Mouse (Mus musculus): Measurements from ENCODE around the gene Oit3. TPM values are rescaled to one million over a fixed set of nuclear protein-coding genes. Genes with fewer than 3 reads are reported as not detected.
"Not testable (repeated sequence)": the region's sequence is repeated elsewhere in the genome, so short reads cannot be mapped to it uniquely, and the experiment has no call there.

Oit3 gene
- polyA plus RNA-seq, 1 experiment, result 0.26 TPM

DNA sequence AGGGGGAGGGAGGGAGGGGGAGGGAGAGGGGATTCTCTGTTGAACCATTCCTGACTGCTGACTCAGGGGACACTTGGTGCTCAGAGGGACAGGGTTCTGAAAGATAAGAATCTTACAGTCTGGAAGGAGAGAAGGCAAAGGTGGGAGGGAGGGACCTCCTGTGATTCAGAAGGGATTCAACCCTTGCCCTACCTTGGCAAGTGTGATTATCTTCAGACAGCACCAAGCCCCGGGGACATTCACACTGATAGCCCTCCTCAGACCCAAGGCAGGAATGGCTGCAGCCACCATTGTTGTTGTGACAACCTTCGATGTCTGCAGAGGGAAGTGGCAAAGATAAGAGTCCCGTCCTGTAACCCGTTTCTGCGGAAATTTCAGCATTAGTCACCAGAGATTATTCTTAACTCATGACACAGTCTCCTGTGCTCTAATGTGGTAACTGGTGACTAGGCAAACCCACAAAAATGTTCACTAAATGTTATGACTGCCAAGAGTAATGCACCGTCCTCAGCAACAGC lies 10.8 kb downstream of the Oit3 start:
- peak in 1 of 2 experiments; percentile 31 for DNase-seq (ENCODE audit: extremely low spot score in 1 of 2, low spot score in 1 of 2)

DNA sequence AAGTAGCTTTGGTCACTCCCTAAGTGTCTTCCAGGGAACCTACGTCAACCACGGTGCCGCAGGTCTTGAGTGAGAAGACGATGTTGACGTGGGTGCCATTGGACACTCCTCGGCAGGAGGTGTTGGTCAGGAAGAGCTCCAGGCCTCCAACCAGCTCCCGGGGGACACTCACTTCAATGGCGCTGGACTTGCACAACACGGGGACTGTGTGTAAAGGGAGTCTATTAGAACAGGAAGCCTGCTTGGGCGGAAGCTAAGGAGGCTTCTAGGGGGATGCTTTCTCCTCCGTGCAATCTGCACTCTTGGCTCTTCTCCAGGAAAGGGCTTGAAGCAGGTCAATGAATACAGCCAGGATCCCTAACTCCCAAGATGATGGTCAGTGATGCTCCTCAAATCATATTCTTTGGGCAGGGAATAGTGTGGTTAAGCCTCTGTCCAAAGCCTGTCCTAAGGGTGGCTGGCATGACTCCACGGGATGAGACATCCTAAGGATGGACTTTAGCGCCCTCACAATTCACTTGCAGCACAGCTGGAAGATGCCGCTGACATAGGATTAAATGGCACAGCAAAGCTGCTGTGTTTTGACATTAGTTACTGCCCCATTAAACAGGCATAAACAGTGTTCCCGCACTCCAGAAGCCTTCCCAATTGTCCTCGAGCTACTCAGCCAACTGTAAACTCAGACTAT lies 12.0 kb downstream of the Oit3 start:
- no peak for DNase-seq (ENCODE audit: extremely low spot score in 1 of 2, low spot score in 1 of 2)

DNA sequence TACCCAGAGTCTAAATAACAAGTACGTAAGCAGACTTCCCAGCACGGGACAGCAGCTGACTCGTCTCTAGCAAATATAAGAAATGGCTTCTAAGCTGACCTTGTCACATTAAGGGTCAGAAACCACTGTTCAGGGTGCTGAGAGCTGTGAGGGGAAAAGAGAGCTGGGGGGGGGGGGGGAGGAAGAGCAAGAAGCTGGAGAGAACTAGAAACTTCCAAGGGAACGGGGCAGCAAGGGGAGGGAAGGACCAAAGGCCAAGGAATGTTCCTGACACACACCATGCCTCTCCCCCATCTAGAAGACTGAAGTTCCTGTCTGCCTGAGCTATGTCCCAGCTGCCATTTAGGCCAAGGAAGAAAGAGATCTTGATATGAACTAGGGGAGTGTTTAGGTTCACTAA lies 15.2 kb downstream of the Oit3 start:
- DNase-seq (ENCODE audit: extremely low spot score in 1 of 2, low spot score in 1 of 2), result no peak

DNA sequence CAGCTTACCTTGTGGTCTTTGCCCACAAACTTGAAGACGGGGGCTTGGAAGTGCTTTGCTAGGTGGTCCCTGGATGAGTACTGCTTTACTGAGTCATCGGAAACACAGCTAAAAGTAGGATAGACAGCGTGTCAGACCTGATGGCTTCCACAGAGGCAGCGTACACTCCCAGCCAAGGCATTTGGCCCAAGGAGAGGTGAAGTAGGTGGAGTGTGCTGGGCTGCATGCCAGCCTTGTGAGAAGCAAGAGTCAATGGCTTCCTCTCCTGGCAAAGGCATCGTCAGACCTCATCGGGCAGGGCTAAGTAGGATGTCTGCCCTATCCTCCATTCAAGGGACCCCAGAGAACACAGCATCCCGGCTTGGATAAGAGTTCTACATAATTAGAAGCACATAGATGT lies 16.2 kb downstream of the Oit3 start:
- peak in 1 of 2 experiments; percentile 15 for DNase-seq (ENCODE audit: extremely low spot score in 1 of 2, low spot score in 1 of 2)

DNA sequence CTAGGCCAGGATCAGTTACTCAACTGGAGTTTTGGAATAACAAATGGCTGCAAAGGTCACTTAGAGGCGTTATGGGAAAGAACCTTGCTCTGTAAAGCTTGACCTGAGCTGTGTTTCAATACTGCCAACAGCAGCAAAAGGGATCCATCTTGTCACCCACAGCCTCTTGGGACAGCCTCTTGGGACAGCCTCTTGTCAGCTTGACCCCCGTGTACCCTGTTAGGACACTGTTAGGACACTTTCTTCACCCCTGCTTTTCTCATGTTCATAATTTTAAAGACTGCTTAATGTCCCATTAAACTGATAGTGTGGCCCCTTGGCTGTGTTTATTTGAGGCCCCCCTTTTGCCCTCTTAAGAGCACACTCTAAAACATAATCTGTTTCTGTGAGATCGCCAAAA lies 17.1 kb downstream of the Oit3 start:
- DNase-seq (ENCODE audit: extremely low spot score in 1 of 2, low spot score in 1 of 2), result no peak

DNA sequence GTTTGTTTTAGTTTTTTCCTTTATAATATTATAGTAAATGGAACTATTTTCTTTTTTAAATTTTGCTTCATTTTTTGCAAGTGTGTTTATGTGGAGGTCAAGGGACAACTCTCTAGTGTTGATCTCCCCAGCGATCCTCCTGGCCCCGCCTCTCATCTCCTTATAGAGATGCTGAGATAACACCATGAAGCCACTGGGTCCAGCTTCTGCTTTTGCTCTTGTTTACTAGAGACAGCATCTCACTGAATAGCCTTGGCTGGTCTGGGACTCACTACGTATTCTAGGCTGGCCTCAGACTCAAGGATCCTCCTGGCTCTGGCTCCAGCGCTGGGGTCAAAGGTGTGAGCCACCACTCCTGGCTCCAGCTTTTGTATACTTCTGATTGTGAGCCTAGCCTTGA lies 22.1 kb downstream of the Oit3 start:
- no peak for DNase-seq (ENCODE audit: extremely low spot score in 1 of 2, low spot score in 1 of 2)

DNA sequence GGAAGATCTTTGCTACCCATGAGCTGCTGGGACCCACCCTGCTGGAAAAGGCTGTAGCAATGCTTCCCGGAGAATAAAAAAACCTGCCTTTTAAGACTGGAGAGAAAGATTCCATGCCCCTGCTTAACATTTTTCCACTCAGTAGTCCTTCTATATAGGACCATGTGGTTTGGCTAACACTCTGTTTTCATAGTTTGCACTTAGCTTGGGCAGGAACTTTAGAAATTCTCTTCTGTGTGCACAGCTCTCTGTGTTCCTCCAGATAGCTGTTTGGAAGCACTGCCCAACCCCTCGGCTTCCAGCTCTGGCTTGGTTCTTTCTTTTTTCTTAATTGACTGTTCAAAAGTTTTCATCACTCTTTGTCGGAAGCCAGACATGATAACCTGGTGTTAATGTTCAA lies 25.0 kb downstream of the Oit3 start:
- DNase-seq (ENCODE audit: extremely low spot score in 1 of 2, low spot score in 1 of 2), result no peak

DNA sequence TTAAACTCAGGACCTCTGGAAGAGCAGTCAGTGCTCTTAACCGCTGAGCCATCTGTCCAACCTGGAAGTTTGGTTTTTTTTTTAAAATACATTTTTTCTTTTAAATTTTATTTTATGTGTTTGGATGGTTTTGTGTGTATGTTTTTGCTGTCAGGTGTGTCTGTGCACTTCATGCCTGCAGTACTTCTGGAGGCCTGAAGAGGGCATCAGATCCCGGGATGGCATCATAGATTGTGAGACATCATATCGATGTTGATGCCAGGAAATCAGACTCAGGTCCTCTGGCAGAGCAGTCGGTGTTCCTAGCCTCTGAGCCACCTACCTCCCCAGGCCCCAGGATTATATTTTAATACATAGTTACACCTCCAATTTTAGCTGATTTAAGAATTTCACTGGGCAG lies 27.9 kb downstream of the Oit3 start:
- no peak for DNase-seq (ENCODE audit: extremely low spot score in 1 of 2, low spot score in 1 of 2)

DNA sequence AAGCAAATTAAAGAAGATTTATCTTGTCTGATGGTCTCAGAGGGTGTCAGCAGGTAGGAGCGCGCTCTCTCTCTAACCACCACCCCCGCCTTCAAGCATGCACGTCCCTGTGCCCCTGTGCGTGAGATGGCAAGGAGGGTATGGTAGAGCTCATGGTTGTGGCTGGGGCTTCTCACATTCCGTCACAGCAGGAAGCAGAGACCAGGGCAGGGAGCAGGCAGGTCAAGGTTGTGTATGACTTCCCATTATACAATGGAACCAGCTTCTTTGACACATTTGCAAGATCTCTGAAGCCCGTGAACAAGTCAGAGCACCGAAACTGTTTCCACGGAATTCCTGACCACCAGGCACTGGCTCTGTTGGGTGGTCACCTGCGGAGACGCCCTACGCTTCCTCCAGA lies 31.3 kb downstream of the Oit3 start:
- DNase-seq (ENCODE audit: extremely low spot score in 1 of 2, low spot score in 1 of 2), result no peak

DNA sequence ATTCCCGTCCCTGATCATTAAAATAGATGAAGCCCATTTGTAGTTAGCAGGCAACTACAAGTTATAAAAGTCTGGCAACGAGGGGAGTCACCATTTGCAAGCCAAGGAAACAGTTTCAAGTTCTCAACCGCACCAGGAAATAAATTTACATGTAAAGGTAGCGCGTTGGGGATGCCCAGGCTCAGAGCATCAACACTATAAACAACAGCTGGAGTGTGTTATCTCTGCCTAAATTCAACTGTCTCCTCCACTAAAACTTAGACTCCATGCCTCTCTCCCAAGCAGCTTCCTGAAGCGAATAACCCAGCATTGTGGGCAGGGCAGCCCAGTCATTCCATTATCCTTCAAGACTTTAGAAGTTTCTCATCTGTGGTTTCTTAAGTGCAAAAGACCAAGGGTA lies 33.1 kb downstream of the Oit3 start:
- DNase-seq (ENCODE audit: extremely low spot score in 1 of 2, low spot score in 1 of 2), result no peak

DNA sequence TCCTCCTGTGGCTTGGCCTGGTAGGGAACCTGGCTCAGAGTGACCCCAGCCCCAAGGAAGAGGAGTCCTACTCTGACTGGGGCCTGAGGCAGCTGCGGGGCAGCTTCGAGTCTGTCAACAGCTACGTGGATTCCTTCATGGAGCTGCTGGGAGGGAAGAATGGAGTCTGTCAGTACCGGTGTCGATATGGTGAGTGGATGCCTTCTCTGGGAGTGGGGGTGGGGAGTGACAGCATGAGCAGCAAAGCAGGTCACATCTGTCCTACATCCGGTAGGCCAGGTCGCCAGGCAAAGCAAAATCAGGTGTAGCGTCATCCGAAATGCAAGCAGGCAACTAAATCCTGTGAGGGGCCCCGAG lies 37.8 kb downstream of the Oit3 start:
- DNase-seq (ENCODE audit: extremely low spot score in 1 of 2, low spot score in 1 of 2), result no peak

DNA sequence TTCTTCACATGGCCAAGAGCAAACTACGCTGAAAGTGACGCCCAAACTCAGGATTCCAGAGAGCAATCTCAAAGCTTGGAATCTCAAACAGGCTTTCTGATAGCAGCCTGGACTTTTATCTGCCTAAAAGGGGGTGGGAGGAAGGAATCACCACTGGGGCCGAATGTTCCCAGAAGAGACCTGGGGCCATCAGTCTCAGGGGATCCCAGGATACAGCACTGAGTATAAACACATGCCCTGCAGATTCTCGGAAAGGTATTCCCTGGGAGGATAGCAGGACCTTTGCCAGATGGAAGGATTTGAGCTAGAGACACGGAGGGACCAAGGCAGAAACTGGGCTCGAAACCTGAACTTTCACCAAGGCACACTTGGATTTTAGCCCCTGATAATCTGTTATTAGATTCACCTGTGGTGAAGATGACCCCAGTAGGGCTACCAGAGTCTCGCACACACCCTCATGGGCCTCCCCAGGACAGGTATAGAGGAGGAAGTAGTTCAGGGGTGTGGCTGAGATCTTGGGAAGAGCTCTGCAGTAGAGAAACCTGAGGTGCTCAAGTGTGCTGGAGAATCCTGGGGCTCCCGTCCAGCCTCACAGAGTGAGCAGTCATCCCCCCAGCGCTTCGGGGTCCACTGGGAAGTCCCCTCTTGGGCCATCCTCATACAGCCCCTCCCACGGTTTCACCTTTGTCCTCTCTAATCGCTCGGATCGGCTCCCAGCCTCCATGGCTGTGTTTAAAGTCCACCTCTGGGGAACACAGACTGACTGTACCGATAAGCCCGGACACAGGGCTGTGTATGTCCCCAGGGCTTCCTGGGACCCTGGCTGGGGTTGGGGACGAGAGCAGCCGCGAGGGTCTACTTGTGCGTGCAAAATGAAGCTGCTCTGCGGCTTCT lies 38.4 kb downstream of the Oit3 start, which contains the start of gene Pla2g12b:
Gene Pla2g12b, plus strand, starts transcription at position 762 of the 894 bp plus-strand sequence.
- DNase-seq (ENCODE audit: extremely low spot score in 1 of 2, low spot score in 1 of 2), result no peak

DNA sequence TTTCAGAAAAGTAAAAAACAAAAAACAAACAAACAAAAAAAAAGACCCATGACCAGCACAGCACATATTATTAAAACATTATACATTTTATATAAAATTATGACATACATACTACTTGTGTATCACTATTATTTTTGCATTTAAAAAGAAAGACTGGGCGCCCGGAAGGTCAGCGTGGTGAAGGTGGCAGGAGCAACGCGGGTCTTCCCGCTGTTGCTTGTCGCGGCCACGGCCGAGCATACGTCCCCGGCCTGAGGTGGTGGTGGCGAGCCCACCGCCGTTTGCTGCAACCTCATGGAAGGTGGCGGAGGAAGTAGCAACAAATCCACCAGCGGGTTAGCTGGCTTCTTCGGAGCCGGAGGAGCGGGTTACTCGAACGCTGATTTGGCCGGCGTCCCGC lies 46.1 kb downstream of the Oit3 start, which contains the start of gene Gm10273:
Gene Gm10273, plus strand, starts transcription at position 172 of the 400 bp plus-strand sequence.
- DNase-seq (ENCODE audit: extremely low spot score in 1 of 2, low spot score in 1 of 2), result not testable (repeated sequence)

DNA sequence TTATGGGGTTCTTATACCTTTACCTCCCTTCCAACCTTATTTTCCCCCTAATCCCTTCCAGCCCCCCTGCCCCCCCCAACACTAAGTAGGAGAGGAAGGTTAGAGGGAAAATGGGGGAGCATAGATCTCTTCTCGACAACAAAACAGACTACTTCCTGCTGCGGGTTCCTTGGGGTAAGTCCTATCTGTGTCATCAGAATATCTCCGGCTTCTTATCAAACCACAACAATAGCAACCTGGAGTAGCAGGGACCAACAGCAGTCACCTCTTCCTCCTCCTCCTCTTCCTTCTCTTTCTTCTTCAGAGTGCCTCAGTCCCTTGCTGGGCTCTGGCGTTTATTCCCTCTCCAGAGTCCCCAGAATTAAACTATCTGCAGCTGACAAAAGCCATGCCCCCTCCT lies 49.7 kb downstream of the Oit3 start:
- DNase-seq (ENCODE audit: extremely low spot score in 1 of 2, low spot score in 1 of 2), result no peak

DNA sequence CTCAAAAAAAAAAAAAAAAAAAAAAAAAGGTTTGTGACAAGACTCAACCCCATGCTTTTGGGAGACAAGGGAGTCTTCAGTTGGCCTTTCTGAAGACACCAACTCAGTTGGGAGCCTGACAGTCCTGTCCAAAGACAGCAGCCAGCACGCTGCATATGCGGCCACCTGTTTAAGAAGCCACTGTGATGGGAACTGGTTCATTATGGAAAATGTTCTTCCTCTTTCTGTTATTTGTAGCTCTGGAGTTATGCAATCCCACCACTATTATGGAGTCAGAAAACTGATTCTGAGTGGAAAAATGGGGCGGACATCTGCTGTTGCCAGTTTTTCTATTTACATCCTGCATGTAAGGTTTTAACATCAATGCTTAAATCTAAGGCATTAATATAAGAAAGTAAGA lies 51.9 kb downstream of the Oit3 start:
- DNase-seq (ENCODE audit: extremely low spot score in 1 of 2, low spot score in 1 of 2), result peak; percentile 25 to 45

DNA sequence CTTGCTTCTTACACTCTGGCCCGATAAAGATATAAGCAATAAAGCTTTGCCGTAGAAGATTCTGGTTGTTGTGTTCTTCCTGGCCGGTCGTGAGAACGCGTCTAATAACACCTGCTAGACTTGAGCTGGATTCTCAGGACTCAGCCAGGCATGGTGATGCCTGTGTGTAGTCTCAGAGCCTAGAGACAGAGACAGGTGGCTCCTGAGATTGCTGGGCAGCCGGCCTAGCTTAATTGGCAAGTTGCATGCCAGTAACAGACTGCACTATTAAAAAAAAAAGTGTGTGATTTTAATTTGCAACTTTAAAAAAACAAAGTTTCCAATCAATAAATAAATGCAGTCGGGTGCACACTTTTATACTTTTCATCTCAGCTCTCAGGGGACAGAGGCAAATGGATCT lies 54.6 kb downstream of the Oit3 start:
- DNase-seq (ENCODE audit: extremely low spot score in 1 of 2, low spot score in 1 of 2), result peak in 1 of 2 experiments; percentile 22

DNA sequence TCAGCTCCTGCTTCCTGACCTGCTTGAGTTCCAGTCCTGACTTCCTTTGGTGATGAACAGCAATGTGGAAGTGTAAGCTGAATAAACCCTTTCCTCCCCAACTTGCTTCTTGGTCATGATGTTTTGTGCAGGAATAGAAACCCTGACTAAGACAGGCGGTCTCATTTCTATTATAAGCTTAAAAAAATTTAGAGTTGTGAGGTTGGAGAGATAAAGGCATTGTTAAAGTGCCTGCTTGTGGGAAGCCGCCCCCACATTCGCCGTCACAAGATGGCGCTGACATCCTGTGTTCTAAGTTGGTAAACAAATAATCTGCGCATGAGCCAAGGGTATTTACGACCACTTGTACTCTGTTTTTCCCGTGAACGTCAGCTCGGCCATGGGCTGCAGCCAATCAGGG lies 60.0 kb downstream of the Oit3 start:
- DNase-seq (ENCODE audit: extremely low spot score in 1 of 2, low spot score in 1 of 2), result not testable (repeated sequence)

DNA sequence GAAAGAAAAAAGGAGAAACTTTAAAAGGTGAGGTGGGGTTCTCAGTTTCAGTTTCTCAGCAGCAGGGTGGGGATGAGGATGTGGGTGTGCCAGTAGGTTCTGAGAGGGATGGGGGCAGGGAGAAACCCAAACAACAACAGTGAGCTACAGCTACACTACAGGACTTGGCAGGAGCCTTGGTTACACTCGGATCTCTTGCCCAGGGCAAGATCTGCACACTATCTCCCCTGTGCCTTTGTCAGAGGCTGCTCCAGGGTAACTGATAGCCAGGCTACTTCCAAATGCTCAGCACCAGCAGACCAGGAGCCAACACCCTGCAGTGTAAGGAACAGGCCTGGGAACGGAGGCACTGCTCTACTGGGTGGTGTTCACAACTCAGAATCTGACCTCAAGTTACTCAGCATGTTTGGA lies 61.2 kb downstream of the Oit3 start:
- no peak for DNase-seq (ENCODE audit: extremely low spot score in 1 of 2, low spot score in 1 of 2)

DNA sequence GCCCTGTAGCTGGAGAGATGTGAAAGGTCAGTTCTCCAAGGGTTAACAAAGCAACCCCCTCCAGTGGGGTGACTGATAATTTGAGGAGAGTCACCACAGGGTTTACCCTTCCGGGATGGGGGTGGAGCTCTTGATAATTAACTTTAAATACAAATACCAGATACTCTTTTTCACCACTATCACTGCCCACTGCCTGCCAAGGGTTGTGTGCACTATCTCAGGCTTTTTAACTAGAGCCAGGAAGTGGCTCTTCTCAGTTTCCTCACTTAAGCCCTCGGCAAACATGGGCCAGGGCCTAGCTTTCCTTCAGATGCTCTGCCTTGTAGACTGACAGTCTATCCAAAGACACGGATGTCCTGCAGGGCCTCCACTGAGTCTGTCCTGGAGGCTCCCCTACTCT lies 61.7 kb downstream of the Oit3 start:
- no peak for DNase-seq (ENCODE audit: extremely low spot score in 1 of 2, low spot score in 1 of 2)

DNA sequence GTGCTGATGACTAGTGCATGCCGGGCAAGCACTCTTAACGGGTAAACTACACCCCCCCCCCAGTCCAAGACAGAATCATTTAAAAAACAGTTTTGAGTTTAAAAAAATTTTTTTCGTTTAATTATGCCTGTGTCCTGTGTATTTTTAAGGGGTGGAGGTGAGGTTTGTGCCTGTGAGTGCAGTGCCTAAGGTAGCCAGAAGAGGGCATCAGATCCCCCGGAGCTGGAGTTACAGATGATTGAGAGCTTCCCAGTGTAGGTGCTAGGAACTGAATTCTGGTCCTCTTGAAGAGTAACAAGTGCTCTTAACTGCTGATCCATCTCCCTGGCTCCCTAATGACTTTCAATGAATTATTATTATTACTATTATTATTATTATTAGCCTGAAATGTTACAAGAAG lies 62.9 kb downstream of the Oit3 start:
- no peak for DNase-seq (ENCODE audit: extremely low spot score in 1 of 2, low spot score in 1 of 2)

DNA sequence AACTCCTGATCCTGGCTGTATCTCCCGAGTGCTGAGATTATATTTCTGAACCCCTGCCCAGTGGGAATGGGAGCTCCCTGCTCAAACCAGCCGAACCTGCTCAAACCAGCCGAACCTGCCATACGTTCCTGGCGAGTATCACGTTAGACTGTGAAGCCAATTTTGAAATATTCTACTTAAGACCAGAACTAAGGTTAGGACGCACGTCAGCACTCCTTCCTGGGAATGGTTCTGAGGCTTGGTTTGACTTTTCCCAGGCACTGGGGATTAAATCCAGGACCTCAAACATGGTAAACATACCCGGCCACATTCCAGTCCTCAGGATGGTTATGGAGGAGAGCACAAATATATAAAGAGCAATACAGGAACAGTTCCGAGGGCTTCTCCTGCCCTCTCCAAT lies 63.7 kb downstream of the Oit3 start:
- no peak for DNase-seq (ENCODE audit: extremely low spot score in 1 of 2, low spot score in 1 of 2)

All from frontal cortex, adult 2 months (tissue).